Mouse (Mus musculus): ENCODE results near the gene Dab2.

Gene Dab2

DNA sequence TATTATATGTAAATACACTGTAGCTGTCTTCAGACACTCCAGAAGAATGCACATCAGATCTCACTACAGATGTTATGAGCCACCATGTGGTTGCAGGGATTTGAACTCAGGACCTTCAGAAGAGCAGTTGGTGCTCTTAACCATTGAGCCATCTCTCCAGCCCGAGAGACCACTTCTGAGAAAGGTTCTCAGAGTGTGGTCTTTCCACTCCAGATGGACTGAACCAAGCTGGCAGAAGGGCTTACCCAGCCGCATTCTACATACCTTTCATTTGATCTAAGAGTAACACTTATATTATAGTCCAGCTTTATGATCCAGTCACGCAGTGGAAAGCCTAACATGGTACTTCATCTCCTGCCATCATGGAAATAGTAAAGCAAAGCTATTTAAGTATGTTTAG, 92.3 kb downstream of the Dab2 start:
- DNase-seq (ENCODE audit: low read depth, low spot score): no peak

DNA sequence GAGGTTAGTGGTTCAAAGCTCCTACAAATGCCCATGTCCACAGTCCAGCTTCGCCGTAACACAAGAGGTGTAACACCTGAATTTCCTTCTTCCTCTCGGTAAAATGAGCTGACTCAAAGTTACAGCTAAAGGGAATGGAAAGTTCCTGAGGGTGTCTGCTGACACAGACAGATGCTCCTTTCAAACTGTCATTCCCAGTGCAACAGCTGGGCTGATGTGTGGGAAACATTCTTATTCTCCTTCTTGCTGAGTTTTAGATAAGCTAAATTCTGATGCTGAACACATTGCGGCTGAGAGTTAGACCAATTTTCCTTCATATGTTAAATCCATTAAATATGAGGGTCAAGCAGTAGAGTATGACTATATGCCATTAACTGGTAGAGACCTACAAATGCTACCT, 94.0 kb downstream of the Dab2 start:
- DNase-seq (ENCODE audit: low read depth, low spot score): no peak

DNA sequence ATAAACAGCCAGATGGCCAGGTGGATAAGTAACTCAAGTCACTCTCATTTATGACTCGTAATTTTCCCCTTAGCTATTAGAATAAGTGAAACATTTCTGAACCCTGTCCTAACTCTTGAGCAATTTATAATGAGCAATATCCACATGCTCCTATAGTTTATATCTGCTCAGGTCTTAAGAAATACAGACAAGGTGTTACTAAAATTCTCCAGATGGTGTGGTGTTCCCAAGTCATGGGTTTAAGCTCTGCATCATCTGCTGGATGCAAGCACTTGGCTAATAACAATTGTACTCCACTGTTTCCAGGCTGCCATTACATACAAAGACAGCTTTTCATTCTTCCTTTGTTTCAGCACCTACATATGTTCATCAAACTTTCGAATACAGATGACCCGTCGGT, 98.6 kb downstream of the Dab2 start:
- DNase-seq (ENCODE audit: low read depth, low spot score): no peak

DNA sequence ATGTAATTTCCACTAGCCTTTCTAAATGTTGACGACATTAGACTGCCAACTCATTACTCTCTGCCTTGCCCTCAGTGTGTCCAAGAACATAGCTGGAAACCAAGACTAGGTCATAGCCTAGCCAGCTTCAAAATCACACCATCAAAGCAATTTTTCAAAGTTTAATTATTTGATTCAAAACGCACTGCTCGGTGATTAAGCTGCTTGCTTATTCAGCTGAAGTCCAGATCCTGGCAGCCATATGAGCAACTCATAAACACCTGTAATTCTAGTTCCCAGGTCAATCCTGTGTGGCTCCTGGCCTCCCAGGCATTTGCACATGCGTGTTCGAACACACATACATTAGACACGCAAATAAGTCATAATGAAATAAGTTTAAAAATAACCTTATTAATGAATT, 99.3 kb downstream of the Dab2 start:
- DNase-seq (ENCODE audit: low read depth, low spot score): no peak

DNA sequence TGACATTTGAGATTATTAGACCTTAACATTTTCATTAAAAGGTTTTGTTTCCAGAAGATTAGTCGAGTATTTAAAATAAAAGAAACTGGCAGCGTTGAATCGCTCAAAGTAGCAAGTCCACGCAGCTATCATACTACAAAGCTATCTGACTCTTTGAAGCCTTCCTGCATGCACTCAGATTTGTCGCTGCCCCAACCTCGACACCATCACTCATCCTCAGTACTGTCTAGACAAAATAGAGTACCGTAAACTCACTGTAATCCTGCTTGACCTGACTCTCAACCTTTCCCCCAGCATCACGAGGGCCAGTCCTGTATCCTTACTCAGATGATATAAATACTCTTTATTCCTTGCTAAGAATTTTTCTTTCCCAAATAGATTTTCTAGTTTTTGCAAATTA, 100.5 kb downstream of the Dab2 start:
- no peak for DNase-seq (ENCODE audit: low read depth, low spot score)

DNA sequence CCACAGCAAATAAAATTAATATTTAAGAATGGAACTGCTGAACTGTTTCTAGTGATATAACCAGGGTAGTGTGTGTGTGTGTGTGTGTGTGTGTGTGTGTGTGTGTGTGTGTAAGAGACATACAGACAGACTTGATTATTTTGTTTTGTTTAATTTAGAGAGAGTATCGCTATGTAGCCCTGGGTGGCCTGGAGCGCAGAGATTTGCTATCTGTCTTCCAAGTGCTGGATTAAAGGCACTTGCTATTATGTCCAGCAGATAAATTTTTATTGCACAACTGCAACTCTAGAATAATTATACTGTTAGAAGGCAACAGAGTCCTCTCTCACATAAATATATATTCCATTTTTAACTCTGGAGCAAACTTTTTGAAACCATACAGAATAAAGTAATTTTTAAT, 102.8 kb downstream of the Dab2 start:
- no peak for DNase-seq (ENCODE audit: low read depth, low spot score)

DNA sequence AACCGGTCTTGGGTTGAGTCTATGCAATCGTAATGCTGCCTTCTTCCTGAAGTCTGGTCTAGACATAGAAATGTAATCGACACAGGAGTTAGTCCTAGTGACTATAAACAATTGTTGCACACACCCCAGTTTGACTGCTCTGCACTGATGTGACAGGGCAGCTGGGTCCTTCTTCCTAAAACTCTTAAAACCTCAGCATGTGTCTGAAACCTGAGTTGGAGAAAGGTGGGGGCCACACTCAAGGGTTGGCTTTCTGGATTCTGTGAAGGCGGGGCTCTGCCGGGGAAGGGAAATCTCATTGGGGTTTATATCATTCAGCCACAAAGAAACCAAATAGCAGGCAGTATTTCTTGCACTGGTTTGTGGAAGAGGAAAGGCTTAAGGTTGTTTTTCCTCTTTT, 104.6 kb downstream of the Dab2 start:
- no peak for DNase-seq (ENCODE audit: low read depth, low spot score)

- no peak for DNase-seq (ENCODE audit: low read depth, low spot score)
Observed at GRCm38 (mm10) chr15:6406771-6407170, 107.2 kb downstream of the Dab2 start.

DNA sequence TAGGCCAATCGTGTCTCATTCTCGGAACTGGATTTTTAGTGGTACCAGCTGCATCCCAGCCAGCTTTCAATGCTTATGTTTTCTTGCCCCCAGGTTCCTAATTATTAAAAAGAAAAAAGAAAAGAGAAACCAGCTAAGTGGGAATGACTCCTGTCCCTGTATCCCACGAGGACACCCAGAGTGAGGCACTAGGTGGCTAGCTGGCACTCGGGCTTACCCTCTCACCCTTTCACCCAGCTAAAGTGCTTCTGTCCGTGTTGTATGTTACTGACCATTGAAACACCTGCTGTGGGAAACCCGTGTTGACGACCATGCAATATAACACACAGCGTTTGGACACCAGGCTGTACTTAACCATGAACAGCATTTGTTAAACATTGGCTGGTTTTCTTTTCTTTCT, 109.4 kb downstream of the Dab2 start:
- DNase-seq (ENCODE audit: low read depth, low spot score): no peak

GRCm38 (mm10) chr15:6410161-6410560, 110.6 kb downstream of the Dab2 start:
- DNase-seq (ENCODE audit: low read depth, low spot score): no peak

DNA sequence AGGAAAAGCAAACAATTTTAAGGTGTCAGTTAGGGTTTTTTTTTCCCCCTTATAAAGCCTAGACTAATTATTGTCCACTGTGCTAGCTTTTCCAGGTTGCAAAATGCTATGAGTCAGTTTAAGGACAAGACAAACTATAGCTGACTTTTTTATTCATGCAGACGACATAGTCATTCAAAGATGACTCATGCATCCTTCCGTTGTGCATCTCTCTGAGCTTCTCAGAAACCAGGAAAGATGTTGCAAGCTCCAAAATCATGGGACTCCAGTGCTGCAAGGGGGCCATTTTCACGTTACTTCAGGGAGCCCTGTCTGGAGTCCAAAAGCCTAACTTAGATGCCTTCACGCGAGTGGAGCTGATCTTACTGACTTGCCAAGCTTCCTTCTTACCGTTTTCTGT, 111.7 kb downstream of the Dab2 start:
- DNase-seq (ENCODE audit: low read depth, low spot score): no peak

DNA sequence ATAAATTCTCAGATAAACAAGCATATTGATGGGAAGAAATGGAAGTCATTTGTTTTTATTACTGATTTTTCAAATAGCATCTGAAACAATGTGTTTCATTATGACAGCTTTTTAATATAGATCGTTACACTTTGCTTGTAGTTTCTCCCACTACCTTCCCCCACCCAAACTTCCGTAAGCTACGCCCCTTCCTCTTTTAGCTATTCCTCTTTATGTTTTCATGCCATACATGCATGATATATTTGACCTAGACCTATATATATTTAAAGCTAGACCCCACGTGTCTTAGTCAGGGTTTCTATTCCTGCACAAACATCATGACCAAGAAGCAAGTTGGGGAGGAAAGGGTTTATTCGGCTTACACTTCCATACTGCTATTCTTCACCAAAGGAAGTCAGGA, 115.7 kb downstream of the Dab2 start:
- no peak for DNase-seq (ENCODE audit: low read depth, low spot score)

DNA sequence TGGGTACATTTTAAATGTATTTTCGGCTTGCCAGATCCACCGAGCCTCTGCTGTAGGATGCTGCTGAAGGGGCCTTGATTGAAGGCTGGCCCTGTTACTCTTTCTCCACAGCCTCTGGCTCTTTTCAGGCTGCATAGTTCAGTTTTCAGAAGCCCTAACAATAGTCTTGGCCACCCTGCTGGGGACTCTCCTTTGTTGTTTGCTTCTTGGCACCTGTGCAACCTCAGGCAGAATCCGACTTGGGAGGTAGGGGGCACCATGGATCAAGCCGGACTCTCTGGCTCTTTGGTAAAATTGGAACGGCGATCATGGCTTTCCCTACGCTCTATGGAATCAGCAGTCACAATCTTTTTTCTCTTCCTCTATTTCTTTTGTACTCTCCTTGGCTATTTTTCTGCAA, 132.2 kb downstream of the Dab2 start:
- no peak for DNase-seq (ENCODE audit: low read depth, low spot score)

DNA sequence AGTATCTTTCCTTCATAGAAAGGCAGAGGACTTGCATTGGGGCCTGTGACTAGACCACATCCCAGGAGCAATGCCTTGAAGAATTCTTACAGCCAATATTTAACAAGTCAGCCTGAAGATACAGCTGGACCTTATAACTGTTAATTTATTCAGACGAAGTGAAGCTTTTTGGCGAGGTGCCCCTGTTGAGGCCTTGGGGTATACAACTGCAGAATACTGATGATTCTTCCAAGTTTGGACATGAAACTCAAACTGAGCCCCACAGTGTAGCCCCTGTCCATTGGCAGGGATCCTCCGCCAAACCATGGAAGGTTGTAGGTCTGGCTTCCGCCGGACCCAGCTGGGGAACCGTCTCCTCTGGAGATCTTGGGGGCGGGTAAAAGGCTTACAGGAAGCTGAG, 132.8 kb downstream of the Dab2 start:
- DNase-seq (ENCODE audit: low read depth, low spot score): no peak

- no peak for DNase-seq (ENCODE audit: low read depth, low spot score)
Observed at GRCm38 (mm10) chr15:6435281-6435680, 135.7 kb downstream of the Dab2 start.

DNA sequence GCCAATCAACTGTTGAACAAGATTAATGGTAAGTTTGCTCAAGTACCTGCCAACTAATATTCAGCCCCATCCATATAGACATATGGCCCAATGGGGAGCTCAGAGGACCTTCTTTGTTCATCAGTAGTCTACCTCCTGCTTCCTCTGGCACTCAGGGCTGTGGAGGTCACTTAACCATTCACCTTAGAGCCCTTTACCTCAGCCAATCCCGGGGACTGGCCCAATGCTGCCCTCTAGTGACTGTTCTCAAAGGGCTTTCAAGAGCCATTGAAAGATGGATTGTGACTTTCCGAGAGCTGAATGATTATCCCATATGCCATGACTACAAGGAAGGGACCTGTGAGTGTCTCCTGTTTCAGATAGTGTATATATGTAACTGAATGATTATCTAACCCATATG, 136.2 kb downstream of the Dab2 start:
- DNase-seq (ENCODE audit: low read depth, low spot score): no peak

DNA sequence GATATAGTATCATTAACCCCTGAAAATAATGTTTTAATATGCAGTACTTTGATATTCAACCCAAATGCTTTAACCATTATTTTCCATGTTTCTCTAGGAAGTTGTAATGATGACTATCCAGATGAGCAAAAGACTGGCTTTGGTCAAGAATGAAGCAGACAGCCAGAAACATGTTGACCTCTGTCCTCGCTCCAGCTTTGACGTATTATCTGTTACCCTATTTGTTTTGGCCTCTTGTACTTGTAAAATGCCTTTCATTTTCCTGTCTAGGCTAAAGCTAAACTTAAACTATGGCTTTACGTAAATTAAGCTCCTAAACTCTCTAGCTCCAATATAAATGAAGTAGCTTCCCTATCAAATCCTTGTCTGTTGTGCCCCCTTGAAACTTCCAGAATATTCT, 139.1 kb downstream of the Dab2 start:
- no peak for DNase-seq (ENCODE audit: low read depth, low spot score)

DNA sequence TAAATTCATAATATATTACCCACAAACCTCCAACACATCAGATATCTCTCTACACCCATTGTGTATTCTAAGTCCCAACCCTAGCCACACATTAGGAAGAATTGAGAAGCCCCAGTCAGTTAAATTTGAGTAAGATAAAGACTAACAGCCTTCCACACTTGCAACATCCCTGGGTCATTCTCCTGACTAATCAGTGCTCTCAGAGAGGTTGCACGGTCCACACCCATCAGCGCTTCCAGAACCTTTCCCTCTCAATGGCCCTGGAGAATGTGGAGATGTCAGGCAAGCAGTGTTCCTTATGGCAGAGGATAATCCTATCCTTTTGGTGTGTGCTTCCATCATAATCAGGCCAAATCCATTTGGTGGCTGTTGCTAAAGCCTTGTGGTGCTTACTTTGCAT, 144.9 kb downstream of the Dab2 start:
- DNase-seq (ENCODE audit: low read depth, low spot score): no peak

GRCm38 (mm10) chr15:6445135-6445534, 145.5 kb downstream of the Dab2 start, which contains the start of gene C9:
Gene C9 (plus strand): TSS chr15:6445327.
- DNase-seq (ENCODE audit: low read depth, low spot score): no peak

- DNase-seq (ENCODE audit: low read depth, low spot score): no peak
Observed at GRCm38 (mm10) chr15:6446181-6446580, 146.6 kb downstream of the Dab2 start.

- no peak for DNase-seq (ENCODE audit: low read depth, low spot score)
Observed at GRCm38 (mm10) chr15:6448892-6449291, 149.3 kb downstream of the Dab2 start.

DNA sequence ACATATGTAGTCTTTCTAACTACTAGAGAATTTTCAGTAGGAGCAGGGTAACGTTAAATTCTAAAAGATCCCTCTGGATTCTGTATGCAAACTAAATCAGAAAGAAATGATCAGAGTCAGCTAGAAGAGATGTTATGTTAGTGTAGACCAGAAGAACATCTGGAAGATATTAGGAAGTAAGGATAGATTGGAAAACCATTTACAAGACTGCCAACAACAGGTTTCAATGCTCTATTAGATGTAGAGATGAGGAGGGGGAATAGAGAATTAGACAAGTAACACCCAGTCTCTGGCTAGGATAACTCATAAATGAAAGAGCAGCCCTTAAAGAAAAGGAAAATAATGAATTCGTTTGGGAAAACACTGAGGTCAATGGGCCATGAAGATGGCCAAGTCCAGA, 154.9 kb downstream of the Dab2 start:
- no peak for DNase-seq (ENCODE audit: low read depth, low spot score)

- no peak for DNase-seq (ENCODE audit: low read depth, low spot score)
Observed at GRCm38 (mm10) chr15:6461381-6461780, 161.8 kb downstream of the Dab2 start.

DNA sequence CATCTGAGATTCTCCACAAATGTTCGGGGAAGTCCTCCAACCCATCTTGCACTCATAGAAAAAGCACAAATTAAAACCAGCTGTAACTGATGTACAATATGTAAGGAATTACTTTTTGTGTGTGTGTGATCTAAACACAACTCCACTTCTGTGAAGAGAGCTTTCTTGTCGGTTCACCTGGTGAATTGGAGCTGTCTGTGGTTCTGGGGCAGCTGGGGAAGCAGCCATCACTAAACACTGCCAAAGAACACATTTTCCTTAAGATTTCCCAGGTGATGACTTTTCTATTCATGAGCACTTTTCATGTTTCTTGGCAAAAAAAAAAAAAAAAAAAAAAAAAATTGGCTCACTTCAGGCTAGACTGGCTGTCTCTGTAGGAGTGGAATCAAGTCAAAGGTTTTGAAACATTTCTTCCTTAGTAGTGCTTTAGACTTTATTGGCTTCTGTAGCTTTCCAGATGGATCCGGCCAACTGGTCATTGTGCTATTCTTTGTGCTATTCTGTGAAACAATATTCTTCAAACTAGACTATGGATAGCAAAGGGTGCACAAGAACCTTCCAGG, 163.9 kb downstream of the Dab2 start:
- DNase-seq (ENCODE audit: low read depth, low spot score): no peak

GRCm38 (mm10) chr15:6466995-6467394, 167.4 kb downstream of the Dab2 start:
- DNase-seq (ENCODE audit: low read depth, low spot score): no peak

All from retina, postnatal 7 days (tissue).